Mouse (Mus musculus) lung, postnatal 0 days (tissue): ENCODE results near the gene Gm44502.
A peak's percentile ranks its signal among the peaks of the same experiment; 100 is the strongest.

Source experiments
- CTCF ChIP-seq: IDR thresholded peaks from 2 replicates; pipeline ENCODE4 v1.5.1; 2016; ENCODE audit warnings: antibody characterized with exemption, mild to moderate bottlenecking
- EP300 ChIP-seq: IDR thresholded peaks from 2 replicates; pipeline ENCODE4 v1.6.1; 2016; ENCODE audit warnings: antibody characterized with exemption, mild to moderate bottlenecking, control low read depth

DNA sequence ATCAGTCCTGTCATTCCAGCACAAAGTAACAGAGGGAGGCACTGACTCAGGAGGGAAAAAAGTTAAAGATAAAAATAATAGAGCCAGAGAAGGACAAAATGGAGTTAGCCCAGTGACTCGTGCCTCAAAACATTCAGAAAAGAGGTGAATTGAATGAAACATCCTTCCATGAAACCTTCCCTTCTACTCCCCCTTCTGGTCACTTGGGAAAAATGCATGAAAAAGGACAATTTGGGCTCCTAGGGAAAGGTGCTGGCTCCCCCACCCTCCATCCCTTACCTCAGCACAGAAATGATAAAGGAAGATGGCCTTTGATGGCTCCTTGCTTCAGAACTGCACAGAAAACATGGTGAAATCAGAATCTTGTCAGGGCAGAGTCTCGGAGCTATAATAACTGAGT lies 39.1 kb upstream of the Gm44502 start:
- TF ChIP-seq CTCF = peak; percentile 77
- TF ChIP-seq EP300 = no peak
